Mouse (Mus musculus): Measurements from ENCODE around the gene Prrc2a.

The Prrc2a gene

DNA sequence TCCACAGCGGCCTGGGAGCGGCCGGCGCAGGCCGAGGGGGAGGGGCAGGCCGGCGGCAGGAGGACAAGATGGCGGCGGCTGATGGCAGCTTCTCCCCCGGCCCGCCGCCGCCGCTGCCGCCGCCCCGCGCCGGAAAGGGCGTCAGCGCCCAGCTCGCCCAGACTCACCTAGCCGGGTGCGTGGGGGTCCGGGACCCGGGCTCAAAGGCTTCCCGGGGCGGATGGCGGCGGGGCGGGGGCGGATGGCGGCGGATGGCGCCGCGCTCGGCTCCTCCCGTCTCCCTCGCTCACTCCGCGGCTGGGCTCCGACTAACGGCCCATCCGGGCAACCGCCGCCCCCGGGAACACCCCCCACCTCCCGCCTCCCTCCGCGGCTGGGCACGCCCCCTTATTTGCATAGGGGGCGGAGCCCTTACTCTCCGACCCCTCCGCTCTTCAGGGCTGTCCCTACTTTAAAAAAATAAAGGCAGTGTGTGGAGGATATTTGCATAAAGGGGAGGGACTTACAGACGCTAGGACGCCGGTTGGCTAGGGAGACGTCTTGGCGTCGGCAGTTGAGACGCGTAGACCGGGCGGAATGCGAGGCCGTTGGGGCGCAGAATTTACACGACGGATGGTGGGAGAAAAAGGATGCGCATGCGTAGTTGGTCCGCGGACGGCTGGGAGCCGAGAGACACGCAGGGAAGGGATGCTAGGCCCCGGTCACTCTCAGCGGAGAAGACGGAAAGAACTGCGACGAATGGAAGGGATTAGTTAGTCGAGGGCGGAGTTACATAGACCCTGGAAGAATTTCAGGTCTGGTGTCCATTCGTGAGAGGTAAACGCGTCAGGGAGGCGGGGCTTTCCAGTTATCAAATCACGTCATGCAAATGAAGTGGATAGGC lies at the start of gene Prrc2a:
Prrc2a (minus strand) TSS at position 330 of the 883 bp plus-strand sequence.
- DNase-seq (ENCODE audit: low spot score in 2 of 2) = peak; percentile 99

DNA sequence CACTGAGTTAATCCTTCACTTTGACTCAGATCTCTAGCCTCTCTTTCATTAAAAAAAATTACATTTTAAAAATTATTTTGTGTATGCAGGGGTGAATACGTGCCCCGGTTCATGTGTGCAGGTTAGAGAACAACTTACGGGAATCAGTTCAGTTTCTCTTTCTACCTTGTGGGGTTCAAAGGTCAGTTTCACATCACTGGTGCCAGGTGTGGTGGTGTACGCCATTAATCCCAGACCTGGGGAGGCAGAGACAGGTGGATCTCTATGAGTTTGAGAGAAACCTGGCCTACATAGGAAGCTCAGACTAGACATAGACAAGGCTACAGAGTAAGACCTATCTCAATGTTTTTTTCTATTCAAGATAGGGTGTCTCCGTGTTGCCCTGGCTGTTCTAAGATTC lies 48.4 kb upstream of the Prrc2a start:
- DNase-seq (ENCODE audit: low spot score in 2 of 2) = no peak

- DNase-seq (ENCODE audit: low spot score in 2 of 2) = no peak
Measured at GRCm38 (mm10) chr17:35210593-35210992, 45.9 kb upstream of the Prrc2a start.

GRCm38 (mm10) chr17:35209785-35210535 lies 45.3 kb upstream of the Prrc2a start:
- no peak for DNase-seq (ENCODE audit: low spot score in 2 of 2)

GRCm38 (mm10) chr17:35205380-35205769 lies 40.7 kb upstream of the Prrc2a start:
- no peak for DNase-seq (ENCODE audit: low spot score in 2 of 2)

DNA sequence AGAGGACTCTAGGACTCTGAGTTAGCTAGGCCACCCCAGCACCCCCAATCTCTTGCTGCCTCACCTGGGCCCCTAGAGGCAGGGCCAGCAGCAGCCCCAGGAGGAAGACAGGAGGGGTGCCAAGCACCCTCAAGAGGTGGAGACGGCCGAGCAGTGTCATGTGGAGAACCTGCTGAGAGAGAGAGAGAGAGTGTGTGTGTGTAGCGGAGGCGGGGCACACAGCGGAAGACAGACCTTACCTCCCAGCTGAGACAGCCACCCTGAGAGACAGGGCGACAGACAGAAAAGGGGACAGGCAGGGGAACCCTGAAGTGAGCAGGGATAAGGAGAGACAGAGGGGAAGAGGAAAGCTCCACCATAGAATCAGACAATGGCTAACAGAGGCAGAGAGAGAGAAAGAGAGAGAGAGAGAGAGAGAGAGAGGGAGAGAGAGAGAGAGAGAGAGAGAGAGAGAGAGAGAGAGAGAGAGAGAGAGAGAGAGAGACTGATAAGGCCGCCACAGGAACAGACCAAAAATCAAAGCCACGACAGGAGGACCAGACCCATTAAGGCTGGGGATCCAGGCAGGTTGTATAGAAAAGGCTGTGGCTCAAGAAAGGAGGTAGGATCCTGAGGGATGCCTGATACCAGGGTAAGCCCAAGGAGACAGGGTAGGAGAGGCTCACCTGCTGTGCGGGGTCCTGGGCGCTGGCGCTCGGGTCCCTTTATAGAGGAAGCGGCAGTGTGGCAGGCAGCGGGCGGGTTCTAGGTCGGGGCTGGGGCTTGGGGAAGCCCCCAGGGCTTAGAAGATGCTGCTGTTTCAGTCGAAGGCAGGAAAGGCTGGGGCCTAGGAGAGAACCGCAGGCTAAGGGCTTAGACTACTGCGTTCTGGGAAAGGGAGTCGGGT lies 40.0 kb upstream of the Prrc2a start, which contains the start of gene Lta:
Lta (minus strand) TSS at position 858 of the 886 bp plus-strand sequence.
- no peak for DNase-seq (ENCODE audit: low spot score in 2 of 2)

DNA sequence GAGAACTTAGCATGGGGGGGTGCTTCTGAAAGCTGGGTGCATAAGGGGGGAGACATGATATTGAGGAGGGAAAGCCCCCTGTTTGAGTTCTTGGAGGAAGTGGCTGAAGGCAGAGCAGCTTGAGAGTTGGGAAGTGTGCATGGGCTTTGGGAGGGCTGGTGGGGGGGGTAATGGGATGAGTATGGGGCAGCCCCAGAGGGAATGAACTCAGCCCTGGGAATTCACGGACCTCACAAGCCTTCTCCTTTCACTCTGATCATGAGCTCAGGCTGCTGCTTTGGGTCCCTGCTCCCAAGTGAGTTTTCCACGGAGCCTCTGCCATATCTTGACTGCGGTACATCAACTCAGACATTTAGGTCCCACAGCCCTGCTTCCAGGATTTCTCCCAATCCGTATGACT lies 37.7 kb upstream of the Prrc2a start:
- no peak for DNase-seq (ENCODE audit: low spot score in 2 of 2)

DNA sequence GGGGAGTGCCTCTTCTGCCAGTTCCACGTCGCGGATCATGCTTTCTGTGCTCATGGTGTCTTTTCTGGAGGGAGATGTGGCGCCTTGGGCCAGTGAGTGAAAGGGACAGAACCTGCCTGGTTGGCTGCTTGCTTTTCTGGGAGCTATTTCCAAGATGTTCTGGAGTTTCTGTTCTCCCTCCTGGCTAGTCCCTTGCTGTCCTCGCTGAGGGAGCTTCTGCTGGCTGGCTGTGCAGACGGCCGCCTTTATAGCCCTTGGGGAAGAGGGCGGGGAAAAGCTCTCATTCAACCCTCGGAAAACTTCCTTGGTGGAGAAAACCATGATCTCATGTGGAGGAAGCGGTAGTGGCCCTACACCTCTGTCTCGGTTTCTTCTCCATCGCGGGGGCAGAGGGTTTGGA lies 37.1 kb upstream of the Prrc2a start, which contains the start of gene Tnf:
Tnf (minus strand) TSS at position 221 of the 400 bp plus-strand sequence.
- DNase-seq (ENCODE audit: low spot score in 2 of 2) = no peak

DNA sequence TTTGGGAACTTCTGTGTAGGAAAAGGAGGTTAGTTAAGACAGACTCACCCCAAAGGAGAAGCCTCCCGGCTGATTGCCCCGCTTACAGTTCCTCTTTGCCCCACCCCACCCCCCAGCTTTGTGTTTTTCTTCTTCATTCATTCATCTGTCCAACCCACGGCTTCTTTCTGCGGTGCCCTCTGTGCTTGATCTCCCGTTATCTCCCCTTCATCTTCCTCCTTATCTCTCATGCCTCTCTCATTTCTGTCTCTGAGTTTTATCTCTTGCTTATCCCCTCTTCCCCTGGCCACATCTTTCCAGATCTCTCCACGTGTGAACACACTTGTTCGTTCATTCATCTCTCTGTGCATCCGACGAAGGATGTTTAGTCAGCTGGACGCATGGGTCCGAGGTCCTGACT lies 36.4 kb upstream of the Prrc2a start:
- no peak for DNase-seq (ENCODE audit: low spot score in 2 of 2)

DNA sequence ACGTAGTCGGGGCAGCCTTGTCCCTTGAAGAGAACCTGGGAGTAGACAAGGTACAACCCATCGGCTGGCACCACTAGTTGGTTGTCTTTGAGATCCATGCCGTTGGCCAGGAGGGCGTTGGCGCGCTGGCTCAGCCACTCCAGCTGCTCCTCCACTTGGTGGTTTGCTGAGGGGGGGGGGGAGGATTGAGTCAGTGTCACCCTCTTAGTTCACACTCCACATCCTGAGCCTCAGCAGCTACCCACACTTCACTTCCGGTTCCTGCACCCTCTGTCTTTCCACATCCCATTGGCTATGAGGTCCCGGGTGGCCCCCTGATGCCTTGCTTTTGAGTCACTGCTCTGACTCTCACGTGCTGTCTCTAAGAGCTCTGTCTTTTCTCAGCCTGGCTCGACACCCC lies 35.7 kb upstream of the Prrc2a start:
- DNase-seq (ENCODE audit: low spot score in 2 of 2) = no peak

DNA sequence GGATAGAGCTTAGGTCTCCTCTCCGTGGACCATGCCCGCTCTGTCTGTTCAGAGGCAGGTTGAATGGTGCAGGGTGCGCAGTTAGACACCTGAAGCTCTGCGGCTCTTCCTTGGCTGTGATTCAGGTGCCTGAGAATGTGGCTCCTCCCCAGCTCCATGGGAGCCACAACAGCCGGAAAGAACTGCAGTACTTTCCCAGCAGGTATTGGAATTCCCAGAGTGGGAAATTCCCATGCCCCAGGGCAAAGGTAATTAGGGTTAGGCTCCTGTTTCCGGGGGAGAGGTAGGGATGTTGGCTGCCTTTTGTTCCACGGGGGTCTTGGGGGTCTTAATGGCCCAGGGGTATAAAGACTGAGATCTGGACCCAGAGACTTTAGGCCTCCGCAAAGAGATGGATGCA lies 34.2 kb upstream of the Prrc2a start:
- DNase-seq (ENCODE audit: low spot score in 2 of 2) = no peak

GRCm38 (mm10) chr17:35198029-35198428 lies 33.3 kb upstream of the Prrc2a start:
- DNase-seq (ENCODE audit: low spot score in 2 of 2) = no peak

- no peak for DNase-seq (ENCODE audit: low spot score in 2 of 2)
Measured at GRCm38 (mm10) chr17:35197126-35197525, 32.4 kb upstream of the Prrc2a start.

- no peak for DNase-seq (ENCODE audit: low spot score in 2 of 2)
Measured at GRCm38 (mm10) chr17:35196321-35196641, 31.6 kb upstream of the Prrc2a start.

GRCm38 (mm10) chr17:35195631-35196320 lies 31.1 kb upstream of the Prrc2a start:
- peak; percentile 85 for DNase-seq (ENCODE audit: low spot score in 2 of 2)

- DNase-seq (ENCODE audit: low spot score in 2 of 2) = no peak
Measured at GRCm38 (mm10) chr17:35194844-35195630, 30.3 kb upstream of the Prrc2a start.

DNA sequence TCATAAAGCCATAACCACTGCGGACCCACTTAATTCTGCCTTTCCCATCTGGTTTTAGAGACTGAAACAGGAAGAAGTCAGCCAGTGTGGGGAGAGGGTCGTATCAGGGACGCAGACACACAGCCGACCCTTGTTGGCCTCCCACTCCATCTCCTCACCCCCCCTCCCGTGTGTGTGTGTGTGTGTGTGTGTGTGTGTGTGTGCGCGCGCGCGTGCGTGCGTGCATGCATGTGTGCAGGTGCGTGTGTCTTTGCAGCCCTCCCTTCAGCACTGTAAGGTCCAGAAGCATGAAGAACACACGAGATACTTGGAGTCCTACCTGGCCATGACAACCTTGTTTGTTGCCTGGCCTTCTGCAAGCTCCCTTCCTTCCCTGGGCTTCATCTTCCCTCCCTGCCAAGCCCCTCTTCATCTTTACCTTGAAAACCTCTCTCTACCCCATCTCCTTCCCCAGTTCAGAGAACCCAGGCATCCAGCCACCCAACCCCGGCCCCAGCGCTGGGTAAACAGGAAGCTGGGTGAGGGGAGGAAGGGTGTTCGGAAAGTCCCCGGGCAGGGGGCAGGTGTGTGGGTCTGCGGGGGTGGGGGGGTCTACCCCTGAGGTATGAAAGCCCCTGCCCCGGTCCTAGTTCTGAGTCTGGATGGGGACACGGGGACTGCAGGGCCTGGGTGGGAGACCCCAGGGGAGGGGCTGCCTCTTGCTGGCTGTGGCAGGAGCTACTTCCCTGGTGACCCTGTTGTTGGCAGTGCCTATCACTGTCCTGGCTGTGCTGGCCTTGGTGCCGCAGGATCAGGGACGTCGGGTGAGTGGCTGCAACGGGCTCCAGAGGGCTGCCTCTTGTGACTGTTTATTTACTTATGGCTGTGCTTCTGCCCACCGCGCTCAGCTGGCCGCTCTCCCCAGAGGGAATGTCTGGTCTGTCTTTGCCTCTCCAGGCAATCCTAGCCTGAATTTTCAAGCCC lies 29.5 kb upstream of the Prrc2a start, which contains the start of gene Ltb:
Ltb (plus strand) TSS at position 559 of the 963 bp plus-strand sequence.
- no peak for DNase-seq (ENCODE audit: low spot score in 2 of 2)

- DNase-seq (ENCODE audit: low spot score in 2 of 2) = no peak
Measured at GRCm38 (mm10) chr17:35192924-35193323, 28.2 kb upstream of the Prrc2a start.

DNA sequence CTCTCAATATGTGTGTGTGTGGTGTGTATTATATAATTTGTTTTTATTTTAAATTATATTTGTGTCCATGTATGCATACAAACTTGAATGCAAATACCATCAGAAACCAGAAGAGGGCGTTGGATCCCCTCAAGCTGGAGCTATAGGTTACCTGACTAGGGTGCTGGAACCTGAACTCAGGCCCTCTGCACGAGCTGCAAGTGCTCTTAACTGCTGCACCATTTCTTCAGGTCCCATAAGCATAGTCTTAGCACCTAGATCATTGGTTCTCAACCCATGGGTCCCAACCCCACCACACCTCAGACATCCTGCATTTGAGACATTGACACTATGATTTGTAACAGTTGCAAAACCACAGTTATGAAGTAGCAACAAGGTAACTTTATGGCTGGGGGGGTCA lies 27.0 kb upstream of the Prrc2a start:
- no peak for DNase-seq (ENCODE audit: low spot score in 2 of 2)

All from right cerebral cortex, postnatal 10 days (tissue).